Mouse (Mus musculus): ENCODE results near the gene Cabp4. TPM values are rescaled to one million over a fixed set of nuclear protein-coding genes. Genes with fewer than 3 reads are reported as not detected.

Gene Cabp4
- polyA plus RNA-seq, 1 experiment from 2014 or later: 0.09 TPM

DNA sequence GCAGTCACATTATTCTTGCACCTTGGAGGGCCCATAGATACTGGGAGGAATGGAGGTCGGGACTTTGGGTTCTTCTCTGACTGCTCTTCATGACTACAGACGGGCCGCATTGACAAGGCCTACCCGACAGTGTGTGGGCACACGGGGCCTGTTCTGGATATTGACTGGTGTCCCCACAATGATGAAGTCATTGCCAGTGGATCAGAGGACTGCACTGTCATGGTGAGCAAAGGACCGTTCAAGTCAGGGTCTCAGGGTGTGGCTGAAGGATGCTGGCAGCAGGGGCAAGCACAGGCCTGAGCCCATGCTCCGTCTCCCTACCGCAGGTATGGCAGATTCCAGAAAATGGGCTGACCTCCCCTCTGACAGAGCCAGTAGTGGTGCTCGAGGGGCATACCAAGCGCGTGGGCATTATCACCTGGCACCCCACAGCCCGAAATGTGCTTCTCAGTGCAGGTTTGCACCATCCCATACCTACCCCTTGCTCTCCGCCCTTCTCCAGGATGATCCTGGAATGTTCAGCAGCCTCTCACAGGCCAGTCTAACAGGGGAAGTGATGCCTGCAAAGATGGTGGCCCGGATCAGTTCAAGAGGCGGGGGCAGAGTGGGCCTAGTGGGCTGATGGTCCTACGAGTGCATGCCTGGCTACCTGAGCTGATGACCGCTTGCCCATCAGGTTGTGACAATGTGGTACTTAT lies 6.1 kb upstream of the Cabp4 start:
- peak overlapping the region; percentile 77; the same call in 1 of the 2 replicates for H3K4me2 ChIP-seq
- peaks cover 35% of the 10 kb centered on the region for H3K36me3 ChIP-seq (replicated peaks)
- 94% methylated on average over 17 of the region's 17 CpGs for WGBS
- H3K4me1 ChIP-seq: peaks cover 25% of the 10 kb centered on the region
- no peaks in the 10 kb centered on the region for H3K9me3 ChIP-seq
- no peak for ATAC-seq (ENCODE audit: low FRiP score)
- no peaks in the 10 kb centered on the region for H3K27me3 ChIP-seq
- H3K27ac ChIP-seq: no peak overlapping the region
- H3K9ac ChIP-seq: 0 out of 2 replicates have a peak overlapping the region, but pooled peaks have one; percentile 92
- H3K4me3 ChIP-seq (replicated peaks): no peak overlapping the region

GRCm38 (mm10) chr19:4149283-4149682 lies 5.5 kb upstream of the Cabp4 start:
- WGBS: 89% methylated on average over 11 of the region's 11 CpGs
- Histone ChIP-seq H3K9ac (peak overlapping the region; percentile 92), H3K4me1 (peaks cover 24% of the 10 kb centered on the region), H3K4me3 (replicated peaks) (peak overlapping the region; percentile 89), H3K36me3 (replicated peaks) (peaks cover 35% of the 10 kb centered on the region), H3K4me2 (peak overlapping the region; percentile 77), H3K27ac (no peak overlapping the region), H3K27me3 (no peaks in the 10 kb centered on the region), H3K9me3 (no peaks in the 10 kb centered on the region)
- no peak for ATAC-seq (ENCODE audit: low FRiP score)

DNA sequence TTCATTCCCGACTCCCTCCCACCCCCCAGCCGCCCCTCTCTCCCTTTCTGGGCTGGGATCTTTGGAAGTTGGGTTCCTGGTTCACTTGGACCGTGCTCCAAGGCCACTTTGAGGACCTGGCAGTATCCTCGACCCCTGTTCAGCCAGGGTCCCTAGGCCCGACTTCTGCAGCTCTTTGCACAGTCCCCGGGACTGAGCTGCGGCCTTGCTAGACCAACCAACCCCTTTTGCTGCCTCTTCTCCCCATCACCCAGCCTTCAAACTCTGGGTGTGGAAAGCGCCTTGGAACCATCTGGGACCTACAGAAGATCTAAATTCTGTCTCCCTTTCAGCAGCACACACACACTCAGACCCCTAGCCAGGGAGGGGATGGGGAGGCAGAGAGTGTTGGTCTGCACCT lies 5.0 kb upstream of the Cabp4 start:
- H3K9ac ChIP-seq: peak overlapping the region; percentile 92
- H3K9me3 ChIP-seq: no peaks in the 10 kb centered on the region
- peaks cover 24% of the 10 kb centered on the region for H3K4me1 ChIP-seq
- H3K4me2 ChIP-seq: peak overlapping the region; percentile 77
- no peak for ATAC-seq (ENCODE audit: low FRiP score)
- H3K27me3 ChIP-seq: no peaks in the 10 kb centered on the region
- WGBS: 6% methylated on average over 8 of the region's 8 CpGs
- H3K4me3 ChIP-seq (replicated peaks): peak overlapping the region; percentile 89
- H3K27ac ChIP-seq: peak overlapping the region; percentile 75
- H3K36me3 ChIP-seq (replicated peaks): peaks cover 33% of the 10 kb centered on the region

GRCm38 (mm10) chr19:4148491-4148806 lies 4.6 kb upstream of the Cabp4 start, which contains the start of gene Coro1b:
Coro1b (plus strand) TSS chr19:4148619.
- no peaks in the 10 kb centered on the region for H3K9me3 ChIP-seq
- H3K4me3 ChIP-seq (replicated peaks): peak within 1 kb of the TSS; percentile 89
- peak within 1 kb of the TSS; percentile 92 for H3K9ac ChIP-seq
- peak within 1 kb of the TSS; percentile 77 for H3K4me2 ChIP-seq
- H3K27me3 ChIP-seq: no peaks in the 10 kb centered on the region
- ATAC-seq (ENCODE audit: low FRiP score): peak; percentile 97
- H3K36me3 ChIP-seq (replicated peaks): peaks cover 29% of the 10 kb centered on the region
- H3K27ac ChIP-seq: peak within 1 kb of the TSS; percentile 75
- under 1% methylated on average over 33 of the region's 33 CpGs for WGBS
- H3K4me1 ChIP-seq: peaks cover 24% of the 10 kb centered on the region

- H3K27ac ChIP-seq: peak overlapping the region; percentile 13; the same call in 1 of the 2 replicates
- peaks cover 24% of the 10 kb centered on the region for H3K36me3 ChIP-seq (replicated peaks)
- H3K27me3 ChIP-seq: peaks cover 3% of the 10 kb centered on the region; the same call in 1 of the 2 replicates
- ATAC-seq (ENCODE audit: low FRiP score): peak; percentile 36
- whole genome bisulfite sequencing: 35% methylated on average over 9 of the region's 9 CpGs
- peak overlapping the region; percentile 89 for H3K4me3 ChIP-seq (replicated peaks)
- H3K4me1 ChIP-seq: peaks cover 24% of the 10 kb centered on the region
- H3K4me2 ChIP-seq: peak overlapping the region; percentile 77
- H3K9ac ChIP-seq: peak overlapping the region; percentile 92
- no peaks in the 10 kb centered on the region for H3K9me3 ChIP-seq
Measured at GRCm38 (mm10) chr19:4147782-4148490, 4.1 kb upstream of the Cabp4 start.

- Histone ChIP-seq H3K4me3 (replicated peaks) (no peak overlapping the region), H3K4me1 (peaks cover 24% of the 10 kb centered on the region), H3K4me2 (no peak overlapping the region), H3K9ac (no peak overlapping the region), H3K27ac (no peak overlapping the region), H3K36me3 (replicated peaks) (peaks cover 18% of the 10 kb centered on the region), H3K9me3 (no peaks in the 10 kb centered on the region), H3K27me3 (peaks cover 4% of the 10 kb centered on the region; the same call in 1 of the 2 replicates)
- 45% methylated on average over 3 of the region's 3 CpGs for WGBS
- no peak for ATAC-seq (ENCODE audit: low FRiP score)
Measured at GRCm38 (mm10) chr19:4147022-4147405, 3.2 kb upstream of the Cabp4 start.

GRCm38 (mm10) chr19:4146366-4147021 lies 2.7 kb upstream of the Cabp4 start:
- H3K27me3 ChIP-seq: peaks cover 4% of the 10 kb centered on the region; the same call in 1 of the 2 replicates
- H3K4me2 ChIP-seq: no peak overlapping the region
- ATAC-seq (ENCODE audit: low FRiP score): no peak
- peaks cover 24% of the 10 kb centered on the region for H3K4me1 ChIP-seq
- no peak overlapping the region for H3K4me3 ChIP-seq (replicated peaks)
- no peak overlapping the region for H3K9ac ChIP-seq
- no peaks in the 10 kb centered on the region for H3K9me3 ChIP-seq
- H3K36me3 ChIP-seq (replicated peaks): peaks cover 17% of the 10 kb centered on the region
- no peak overlapping the region for H3K27ac ChIP-seq
- WGBS: 63% methylated on average over 12 of the region's 12 CpGs

GRCm38 (mm10) chr19:4145936-4146335 lies 2.1 kb upstream of the Cabp4 start:
- Histone ChIP-seq H3K36me3 (replicated peaks) (peaks cover 11% of the 10 kb centered on the region), H3K27ac (no peak overlapping the region), H3K4me3 (replicated peaks) (no peak overlapping the region), H3K9me3 (no peaks in the 10 kb centered on the region), H3K9ac (no peak overlapping the region), H3K4me1 (peaks cover 24% of the 10 kb centered on the region), H3K4me2 (no peak overlapping the region), H3K27me3 (peaks cover 4% of the 10 kb centered on the region; the same call in 1 of the 2 replicates)
- 81% methylated on average over 5 of the region's 5 CpGs for WGBS
- ATAC-seq (ENCODE audit: low FRiP score): no peak

- H3K9ac ChIP-seq: no peak overlapping the region
- ATAC-seq (ENCODE audit: low FRiP score): no peak
- H3K27ac ChIP-seq: no peak overlapping the region
- no peaks in the 10 kb centered on the region for H3K9me3 ChIP-seq
- no peak overlapping the region for H3K4me2 ChIP-seq
- H3K36me3 ChIP-seq (replicated peaks): 0 out of 2 replicates have a peak, but pooled peaks cover under 1% of the 10 kb centered on the region
- WGBS: 86% methylated on average over 16 of the region's 16 CpGs
- peaks cover 20% of the 10 kb centered on the region for H3K4me1 ChIP-seq
- H3K27me3 ChIP-seq: peaks cover 4% of the 10 kb centered on the region; the same call in 1 of the 2 replicates
- no peak overlapping the region for H3K4me3 ChIP-seq (replicated peaks)
Measured at GRCm38 (mm10) chr19:4144550-4145498, 991 bp upstream of the Cabp4 start.

GRCm38 (mm10) chr19:4142416-4143173 lies 1.2 kb downstream of the Cabp4 start:
- no peak for ATAC-seq (ENCODE audit: low FRiP score)
- Histone ChIP-seq H3K27ac (no peak overlapping the region), H3K27me3 (peaks cover 4% of the 10 kb centered on the region; the same call in 1 of the 2 replicates), H3K9ac (no peak overlapping the region), H3K4me2 (no peak overlapping the region), H3K36me3 (replicated peaks) (no peaks in the 10 kb centered on the region), H3K4me1 (peaks cover 7% of the 10 kb centered on the region), H3K9me3 (no peaks in the 10 kb centered on the region), H3K4me3 (replicated peaks) (no peak overlapping the region)
- 91% methylated on average over 18 of the region's 18 CpGs for WGBS

DNA sequence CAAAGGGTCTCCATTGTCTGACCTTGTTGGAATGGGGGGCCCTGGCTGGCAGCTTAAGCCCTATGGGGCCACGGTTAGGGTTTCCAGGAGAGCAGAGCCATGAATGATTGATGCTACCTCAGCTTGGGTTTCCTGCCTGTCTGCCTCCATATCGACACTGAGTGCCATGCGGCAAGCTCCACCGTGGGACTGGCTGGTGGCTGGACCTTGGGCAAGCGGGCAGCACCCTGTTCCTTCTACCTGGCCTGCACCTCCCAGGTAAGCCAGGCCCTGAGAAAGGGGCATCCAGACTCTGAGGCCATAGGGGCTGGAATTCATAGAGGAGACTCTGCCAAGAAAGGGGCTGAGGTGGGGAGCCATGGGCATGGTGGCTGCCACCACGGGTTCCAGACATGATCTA lies 3.7 kb downstream of the Cabp4 start:
- no peak overlapping the region for H3K4me2 ChIP-seq
- no peak overlapping the region for H3K4me3 ChIP-seq (replicated peaks)
- no peak overlapping the region for H3K9ac ChIP-seq
- H3K36me3 ChIP-seq (replicated peaks): no peaks in the 10 kb centered on the region
- no peaks in the 10 kb centered on the region for H3K9me3 ChIP-seq
- ATAC-seq (ENCODE audit: low FRiP score): no peak
- WGBS: 82% methylated on average over 6 of the region's 6 CpGs
- H3K27me3 ChIP-seq: peaks cover 4% of the 10 kb centered on the region; the same call in 1 of the 2 replicates
- H3K4me1 ChIP-seq: peaks cover 5% of the 10 kb centered on the region; the same call in 1 of the 2 replicates
- no peak overlapping the region for H3K27ac ChIP-seq

Measured in forebrain, embryonic 12.5 days (tissue).